Mouse (Mus musculus): ENCODE measurements around the gene Mcrip1.
"Not testable (repeated sequence)": the region's sequence is repeated elsewhere in the genome, so short reads cannot be mapped to it uniquely, and the experiment has no call there.

Mcrip1 gene

GRCm38 (mm10) chr11:120518027-120518426 is 31.5 kb downstream of the Mcrip1 start:
- DNase-seq (ENCODE audit: extremely low read depth, insufficient read length, low spot score) = peak; percentile 75

DNA sequence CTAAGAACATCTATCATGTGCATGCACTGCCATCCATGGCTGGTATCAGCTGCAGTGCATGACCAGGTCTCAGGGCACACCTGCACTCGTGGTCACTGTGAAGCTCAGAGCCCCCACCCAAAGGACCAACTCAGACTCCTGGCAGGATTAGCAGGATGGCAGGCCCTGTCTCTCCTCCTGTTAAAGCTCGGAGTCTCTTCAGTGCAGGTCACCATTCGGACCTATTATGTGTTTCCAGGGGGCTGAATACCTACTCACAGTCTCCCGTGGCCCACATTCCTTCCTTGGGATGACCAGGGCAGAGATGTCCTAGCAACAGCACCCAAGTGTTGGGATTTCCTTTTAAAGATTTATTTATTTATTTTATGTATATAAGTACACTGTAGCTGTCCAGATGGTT is 32.4 kb downstream of the Mcrip1 start:
- DNase-seq (ENCODE audit: extremely low read depth, insufficient read length, low spot score) = no peak

GRCm38 (mm10) chr11:120515611-120516010 is 33.9 kb downstream of the Mcrip1 start:
- peak; percentile 81 for DNase-seq (ENCODE audit: extremely low read depth, insufficient read length, low spot score)

DNA sequence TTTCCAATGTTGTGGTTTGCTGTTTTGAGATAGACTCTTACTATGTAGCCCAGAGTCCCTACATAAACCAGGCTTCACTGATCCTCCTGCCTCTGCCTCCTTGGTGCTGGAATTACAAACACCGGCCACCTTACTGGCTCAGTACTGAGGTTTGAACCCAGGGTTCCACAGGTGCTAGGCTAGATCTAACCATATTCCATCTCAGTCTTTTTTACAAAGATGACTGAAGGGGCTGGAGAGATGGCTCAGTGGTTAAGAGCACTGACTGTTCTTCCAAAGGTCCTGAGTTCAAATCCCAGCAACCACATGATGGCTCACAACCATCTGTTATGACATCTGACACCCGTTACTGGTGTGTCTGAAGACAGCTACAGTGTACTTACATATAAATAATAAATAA is 35.3 kb downstream of the Mcrip1 start:
- DNase-seq (ENCODE audit: extremely low read depth, insufficient read length, low spot score) = not testable (repeated sequence)

DNA sequence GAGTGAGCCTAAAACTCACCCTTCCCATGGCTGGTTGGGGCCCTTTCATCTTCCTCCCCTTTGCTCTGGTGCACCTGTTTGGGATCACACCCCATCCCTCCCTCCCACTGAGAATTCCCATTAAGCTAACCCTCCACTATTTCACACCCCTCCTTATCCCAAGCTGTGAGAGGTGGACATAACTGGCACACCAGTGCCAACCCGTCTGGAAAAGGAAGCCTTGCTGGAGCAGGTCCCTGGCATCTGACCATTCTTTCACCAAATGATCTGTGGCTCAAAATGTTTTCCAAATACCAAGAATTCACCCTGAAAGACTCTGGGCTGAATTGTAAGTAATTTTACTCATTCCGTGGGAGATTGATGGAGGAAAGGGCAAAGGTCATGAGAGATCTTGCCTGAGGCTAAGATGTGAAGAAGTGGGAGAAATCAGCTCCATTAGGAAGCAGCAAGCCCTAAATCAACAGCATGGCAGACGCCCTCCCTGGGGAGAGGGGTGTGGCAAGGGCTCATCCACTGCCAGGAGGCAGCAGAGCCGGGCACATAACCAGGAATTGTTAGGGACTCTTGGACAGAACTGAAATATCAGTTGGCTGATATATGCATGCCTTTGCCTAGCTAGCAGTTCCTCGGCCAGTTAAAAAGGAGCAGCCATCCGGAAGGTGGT is 36.6 kb downstream of the Mcrip1 start:
- peak; percentile 38 for DNase-seq (ENCODE audit: extremely low read depth, insufficient read length, low spot score)

- no peak for DNase-seq (ENCODE audit: extremely low read depth, insufficient read length, low spot score)
These were observed 39.0 kb downstream of the Mcrip1 start for GRCm38 (mm10) chr11:120510375-120511030.

- no peak for DNase-seq (ENCODE audit: extremely low read depth, insufficient read length, low spot score)
These were observed 39.6 kb downstream of the Mcrip1 start for GRCm38 (mm10) chr11:120509940-120510339.

GRCm38 (mm10) chr11:120508290-120508870 is 41.1 kb downstream of the Mcrip1 start:
- no peak for DNase-seq (ENCODE audit: extremely low read depth, insufficient read length, low spot score)

GRCm38 (mm10) chr11:120507611-120508289 is 41.8 kb downstream of the Mcrip1 start:
- DNase-seq (ENCODE audit: extremely low read depth, insufficient read length, low spot score) = no peak

DNA sequence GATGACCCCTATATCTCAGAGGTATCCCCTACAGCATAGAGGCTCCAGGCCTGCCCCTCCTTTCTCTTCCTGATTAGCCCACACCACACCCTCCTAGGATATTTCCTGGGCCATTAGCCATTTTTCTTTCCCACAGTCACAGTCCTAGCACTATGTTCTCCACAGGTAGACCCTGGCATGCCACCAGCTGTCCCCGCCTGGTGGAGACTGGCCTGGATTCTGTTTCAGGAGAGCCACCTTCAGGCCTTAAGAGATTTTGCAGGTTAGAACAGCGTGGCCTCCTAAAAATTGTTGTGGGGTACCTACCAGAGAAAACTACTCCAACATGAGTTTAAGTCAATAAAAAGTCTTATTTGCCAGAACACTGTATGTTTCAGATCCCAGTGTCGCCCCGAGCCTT is 42.6 kb downstream of the Mcrip1 start:
- DNase-seq (ENCODE audit: extremely low read depth, insufficient read length, low spot score) = no peak

- DNase-seq (ENCODE audit: extremely low read depth, insufficient read length, low spot score) = no peak
These were observed 43.9 kb downstream of the Mcrip1 start for GRCm38 (mm10) chr11:120505661-120506060.

- no peak for DNase-seq (ENCODE audit: extremely low read depth, insufficient read length, low spot score)
These were observed 47.8 kb downstream of the Mcrip1 start for GRCm38 (mm10) chr11:120501701-120502100.

- no peak for DNase-seq (ENCODE audit: extremely low read depth, insufficient read length, low spot score)
These were observed 48.5 kb downstream of the Mcrip1 start for GRCm38 (mm10) chr11:120501018-120501417.

DNA sequence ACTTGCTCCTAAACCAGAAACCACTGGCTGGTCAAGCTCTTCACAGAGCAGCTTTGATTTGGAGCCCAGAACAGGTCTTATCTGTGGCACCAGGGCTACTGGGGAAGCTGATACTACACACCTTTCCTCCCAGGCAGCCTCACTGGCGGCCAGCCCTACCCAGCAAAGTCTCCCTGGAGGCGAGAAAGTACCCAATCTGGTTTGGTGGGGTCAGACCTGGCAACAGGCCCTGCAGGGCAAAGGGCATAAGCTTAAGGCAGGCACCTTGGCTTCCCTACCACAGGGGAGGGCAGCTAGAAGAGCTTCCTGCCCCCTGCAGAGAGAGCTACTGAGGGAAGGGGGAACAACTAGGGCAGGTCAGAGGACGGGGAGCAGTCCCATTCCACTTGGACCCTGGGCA is 49.2 kb downstream of the Mcrip1 start:
- DNase-seq (ENCODE audit: extremely low read depth, insufficient read length, low spot score) = no peak

DNA sequence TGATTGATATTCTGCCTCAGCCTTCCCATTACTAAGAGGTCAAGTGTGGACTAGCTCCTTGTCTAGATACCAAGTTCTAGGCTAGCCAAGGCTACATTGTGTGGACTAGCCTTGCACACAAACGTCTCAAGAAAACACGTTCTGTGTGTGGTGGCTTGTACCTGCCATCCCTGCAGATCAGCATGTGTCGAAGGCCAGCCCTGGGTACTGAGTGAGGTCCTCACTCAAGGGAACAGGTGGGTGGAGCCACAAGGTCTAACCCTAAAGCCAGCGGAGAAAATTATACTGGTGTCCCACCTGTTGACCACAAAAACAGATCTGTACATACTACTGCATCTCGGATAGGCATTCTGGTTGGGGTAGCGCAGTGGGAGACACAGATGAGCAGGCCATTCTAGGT is 49.6 kb downstream of the Mcrip1 start:
- DNase-seq (ENCODE audit: extremely low read depth, insufficient read length, low spot score) = no peak

GRCm38 (mm10) chr11:120498891-120499290 is 50.6 kb downstream of the Mcrip1 start:
- DNase-seq (ENCODE audit: extremely low read depth, insufficient read length, low spot score) = no peak

DNA sequence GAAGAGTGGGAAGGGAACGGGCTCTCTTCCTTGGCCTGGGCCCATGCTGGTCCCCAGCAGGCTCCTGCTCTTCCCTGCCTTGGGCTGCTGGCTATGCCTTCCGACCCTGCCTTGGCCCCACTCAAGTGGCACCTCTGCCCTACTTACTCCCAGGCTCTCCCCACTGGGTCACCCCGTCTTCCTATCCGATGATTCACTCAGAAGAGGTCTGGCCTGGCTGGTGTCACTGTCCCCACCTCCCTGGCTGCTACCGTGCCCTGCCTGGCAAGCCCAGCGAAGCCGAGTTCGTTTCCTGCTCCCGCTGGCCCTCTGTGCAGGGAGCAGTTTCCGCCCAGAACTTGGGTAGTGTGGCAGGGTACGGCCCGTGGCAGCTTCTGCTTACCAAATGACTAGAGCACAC is 51.3 kb downstream of the Mcrip1 start:
- DNase-seq (ENCODE audit: extremely low read depth, insufficient read length, low spot score) = no peak

DNA sequence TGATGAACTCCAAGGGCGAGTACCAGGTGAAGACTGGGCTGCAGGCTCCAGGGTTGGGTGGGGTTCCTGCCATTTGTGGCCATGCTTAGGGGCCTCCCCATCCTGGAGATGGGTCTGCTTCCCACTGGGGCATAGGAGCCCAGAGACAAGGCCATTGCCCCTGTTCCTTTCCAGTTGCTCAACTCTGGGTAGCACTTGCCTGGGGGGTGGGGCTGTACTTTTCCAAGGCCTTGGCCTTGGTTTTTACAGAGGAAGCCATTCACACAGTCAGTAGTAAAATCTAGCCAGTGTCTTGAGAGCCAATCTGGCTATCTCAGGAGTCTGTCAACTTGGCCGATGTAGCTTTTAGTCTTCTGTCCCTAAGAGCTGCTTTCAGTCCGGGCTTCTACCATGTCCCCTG is 52.1 kb downstream of the Mcrip1 start:
- DNase-seq (ENCODE audit: extremely low read depth, insufficient read length, low spot score) = no peak

DNA sequence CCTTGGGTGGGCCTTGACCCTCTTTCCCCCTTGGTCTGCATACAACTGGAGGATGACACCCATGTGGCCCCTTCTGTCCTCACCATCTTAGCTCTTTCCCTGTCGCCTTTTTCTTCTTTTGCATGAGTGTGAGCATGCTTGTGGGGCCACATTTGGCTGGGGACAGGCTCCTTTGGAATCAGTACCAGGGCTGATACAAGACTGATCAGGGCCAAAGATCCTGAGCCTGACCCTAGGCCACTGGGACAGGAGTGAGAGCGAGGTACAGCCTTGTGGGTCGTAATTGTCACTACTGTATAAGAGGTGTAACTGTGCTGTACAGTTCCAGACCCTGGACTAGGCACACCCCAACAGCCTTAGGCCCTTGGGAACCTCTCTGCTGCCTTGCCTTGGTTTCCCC is 55.6 kb downstream of the Mcrip1 start:
- no peak for DNase-seq (ENCODE audit: extremely low read depth, insufficient read length, low spot score)

DNA sequence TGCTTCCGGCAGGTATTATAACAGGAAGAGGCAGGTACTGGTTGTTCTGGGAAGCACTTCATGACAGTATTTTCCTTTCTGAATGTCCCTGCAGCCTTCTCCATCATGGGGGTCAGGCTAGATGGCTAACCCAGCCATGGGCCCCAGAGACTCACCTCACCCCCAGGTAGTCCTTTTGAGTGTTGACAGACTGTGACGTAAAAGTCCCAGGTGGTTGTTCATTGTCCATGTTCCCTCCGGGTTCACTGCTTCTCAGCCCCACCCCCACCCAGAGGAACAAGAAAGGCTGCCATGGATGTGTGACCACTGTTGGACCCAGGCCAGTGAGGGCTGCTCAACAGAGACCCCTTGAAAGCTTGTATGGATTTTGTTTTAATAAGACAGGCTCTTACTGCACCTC is 56.2 kb downstream of the Mcrip1 start:
- DNase-seq (ENCODE audit: extremely low read depth, insufficient read length, low spot score) = no peak
